Mouse (Mus musculus): Measurements from ENCODE around the gene Lrrc56. TPM values are rescaled to one million over a fixed set of nuclear protein-coding genes. Genes with fewer than 3 reads are reported as not detected.

The Lrrc56 gene
- total and polyA plus RNA-seq, 3 experiments = 0.46 to 1.4 (median 0.93) TPM

DNA sequence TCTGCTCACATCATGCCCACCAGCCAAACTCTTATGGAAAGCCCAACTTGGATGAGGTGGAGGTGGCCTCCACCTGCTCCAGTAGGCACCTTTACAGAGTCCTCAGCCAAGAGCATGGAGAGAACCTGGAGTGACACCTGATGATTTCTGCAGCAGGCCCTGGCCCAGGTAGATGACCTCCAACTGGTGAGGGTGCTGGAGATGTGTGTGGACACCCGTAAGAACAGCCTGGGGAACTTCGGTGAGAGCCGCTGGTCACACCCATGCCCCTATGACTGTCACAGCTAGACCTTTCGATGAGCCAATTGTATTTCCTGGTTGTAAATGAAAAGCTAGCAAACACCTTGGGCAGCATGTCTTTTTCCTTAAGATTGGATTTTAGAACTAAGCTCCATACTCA lies 4.2 kb downstream of the Lrrc56 start:
- H3K27me3 ChIP-seq (replicated peaks) = no peaks in the 10 kb centered on the region
- H3K9ac ChIP-seq (ENCODE audit: insufficient read depth, low read depth) = no peak overlapping the region
- no peak overlapping the region for H3K27ac ChIP-seq (ENCODE audit: insufficient read depth, low read depth)
- no peak overlapping the region for H3K4me2 ChIP-seq (ENCODE audit: insufficient read depth, low read depth, poor library complexity, severe bottlenecking)
- H3K79me2 ChIP-seq (replicated peaks; ENCODE audit: control insufficient read depth, extremely low read depth, insufficient read depth, poor library complexity, severe bottlenecking) = no peaks in the 10 kb centered on the region
- no peak for DNase-seq (ENCODE audit: extremely low read depth)
- no peaks in the 10 kb centered on the region for H3K9me3 ChIP-seq (replicated peaks; ENCODE audit: low read length)
- peaks cover 3 to 6% of the 10 kb centered on the region in 2 experiments for H3K4me1 ChIP-seq (ENCODE audit: control insufficient read depth in 1 of 2, insufficient read depth in 2 of 2)
- H3K4me3 ChIP-seq (replicated peaks in 1 of 3; ENCODE audit: low read depth in 2 of 3, low read length in 2 of 3, poor library complexity in 1 of 3) = no peak overlapping the region
- no peaks in the 10 kb centered on the region for H3K36me3 ChIP-seq (replicated peaks in 1 of 2; ENCODE audit: control insufficient read depth in 1 of 2, insufficient read depth in 1 of 2, low read length in 1 of 2)
- TF ChIP-seq CHD2 (IDR thresholded peaks at IDR 0.05; ENCODE audit: low read length) (no peak), ZC3H11A (IDR thresholded peaks at IDR 0.05; ENCODE audit: low read depth, low read length) (no peak), CHD1 (IDR thresholded peaks at IDR 0.05; ENCODE audit: low read depth, low read length) (no peak)
- in situ Hi-C loops (cut with MboI; ENCODE audit: low pct_ligation_motif_present, low pct_unique_long_range_greater_than_20kb, low sequenced_read_pairs) (no loop called here), dilution Hi-C loops (cut with MboI; ENCODE audit: extremely low pct_ligation_motif_present, extremely low pct_unique_long_range_greater_than_20kb, low sequenced_read_pairs) (no loop called here)

DNA sequence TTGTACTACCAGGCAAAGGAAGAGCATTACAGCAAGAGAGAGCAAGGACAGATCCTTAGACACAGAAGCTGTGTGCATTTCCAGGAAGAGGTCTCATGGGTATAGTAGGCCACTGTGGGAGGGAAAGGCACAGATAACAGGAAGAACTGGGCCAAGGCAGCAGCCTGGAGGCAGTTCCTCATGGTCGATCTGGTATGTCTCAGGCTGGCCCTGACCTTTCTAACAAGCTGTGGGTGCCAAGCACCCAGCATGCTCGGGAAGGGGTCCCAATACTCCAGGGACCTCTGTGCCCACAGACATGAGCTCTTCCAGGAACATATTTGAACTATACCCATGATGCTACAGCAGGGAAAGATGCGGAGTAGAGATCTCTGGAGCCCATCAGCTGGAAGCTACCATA lies 10.6 kb downstream of the Lrrc56 start:
- dilution Hi-C loops (cut with MboI; ENCODE audit: extremely low pct_ligation_motif_present, extremely low pct_unique_long_range_greater_than_20kb, low sequenced_read_pairs) = no loop called here
- Histone ChIP-seq H3K79me2 (replicated peaks; ENCODE audit: control insufficient read depth, extremely low read depth, insufficient read depth, poor library complexity, severe bottlenecking) (no peaks in the 10 kb centered on the region), H3K27me3 (replicated peaks) (peaks cover 12% of the 10 kb centered on the region), H3K4me3 (replicated peaks in 1 of 3; ENCODE audit: low read depth in 2 of 3, low read length in 2 of 3, poor library complexity in 1 of 3) (no peak overlapping the region), H3K36me3 (replicated peaks in 1 of 2; ENCODE audit: control insufficient read depth in 1 of 2, insufficient read depth in 1 of 2, low read length in 1 of 2) (no peaks in the 10 kb centered on the region), H3K9ac (ENCODE audit: insufficient read depth, low read depth) (no peak overlapping the region), H3K4me1 (ENCODE audit: control insufficient read depth in 1 of 2, insufficient read depth in 2 of 2) (0 out of 4 replicates have a peak, but pooled peaks cover 0 to 3% of the 10 kb centered on the region in 2 experiments), H3K4me2 (ENCODE audit: insufficient read depth, low read depth, poor library complexity, severe bottlenecking) (no peak overlapping the region), H3K27ac (ENCODE audit: insufficient read depth, low read depth) (no peak overlapping the region), H3K9me3 (replicated peaks; ENCODE audit: low read length) (no peaks in the 10 kb centered on the region)
- no peak for TF ChIP-seq MAX (IDR thresholded peaks at IDR 0.05; ENCODE audit: low read length)
- TF ChIP-seq ZMIZ1 (IDR thresholded peaks at IDR 0.05; ENCODE audit: low read depth, low read length) = no peak
- TF ChIP-seq PAX5 (IDR thresholded peaks at IDR 0.05; ENCODE audit: low read length) = no peak
- TF ChIP-seq MAZ (IDR thresholded peaks at IDR 0.05; ENCODE audit: low read depth, low read length) = no peak
- no peak for TF ChIP-seq TCF12 (IDR thresholded peaks at IDR 0.05; ENCODE audit: low read depth, low read length)
- TF ChIP-seq NELFE (IDR thresholded peaks at IDR 0.05; ENCODE audit: low read depth, low read length) = no peak
- no peak for TF ChIP-seq BHLHE40 (IDR thresholded peaks at IDR 0.05; ENCODE audit: low read depth, low read length)
- TF ChIP-seq UBTF (IDR thresholded peaks at IDR 0.05; ENCODE audit: low read depth, low read length) = no peak
- no peak for DNase-seq (ENCODE audit: extremely low read depth)
- in situ Hi-C loops (cut with MboI; ENCODE audit: low pct_ligation_motif_present, low pct_unique_long_range_greater_than_20kb, low sequenced_read_pairs) = no loop called here

DNA sequence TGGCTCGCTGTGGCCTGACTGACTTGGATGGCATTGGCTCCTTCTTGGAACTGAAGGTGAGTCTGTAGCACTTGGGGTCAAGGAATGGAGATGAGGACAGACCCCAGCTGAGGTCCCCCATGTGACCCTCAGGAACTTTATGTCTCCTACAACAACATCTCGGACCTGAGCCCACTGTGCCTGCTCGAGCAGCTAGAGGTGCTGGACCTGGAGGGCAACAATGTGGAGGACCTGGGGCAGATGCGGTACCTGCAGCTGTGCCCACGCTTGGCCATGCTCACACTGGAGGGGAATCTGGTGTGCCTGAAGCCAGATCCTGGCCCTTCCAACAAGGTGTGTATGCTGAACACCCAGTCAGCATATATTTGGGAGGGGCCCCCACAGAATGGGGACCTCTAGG lies 11.5 kb downstream of the Lrrc56 start:
- no peak overlapping the region for H3K4me3 ChIP-seq (replicated peaks in 1 of 3; ENCODE audit: low read depth in 2 of 3, low read length in 2 of 3, poor library complexity in 1 of 3)
- no peaks in the 10 kb centered on the region for H3K36me3 ChIP-seq (replicated peaks in 1 of 2; ENCODE audit: control insufficient read depth in 1 of 2, insufficient read depth in 1 of 2, low read length in 1 of 2)
- no peak overlapping the region for H3K9ac ChIP-seq (ENCODE audit: insufficient read depth, low read depth)
- no peak overlapping the region for H3K4me2 ChIP-seq (ENCODE audit: insufficient read depth, low read depth, poor library complexity, severe bottlenecking)
- dilution Hi-C loops (cut with MboI; ENCODE audit: extremely low pct_ligation_motif_present, extremely low pct_unique_long_range_greater_than_20kb, low sequenced_read_pairs) (no loop called here), in situ Hi-C loops (cut with MboI; ENCODE audit: low pct_ligation_motif_present, low pct_unique_long_range_greater_than_20kb, low sequenced_read_pairs) (no loop called here)
- no peaks in the 10 kb centered on the region for H3K79me2 ChIP-seq (replicated peaks; ENCODE audit: control insufficient read depth, extremely low read depth, insufficient read depth, poor library complexity, severe bottlenecking)
- H3K9me3 ChIP-seq (replicated peaks; ENCODE audit: low read length) = no peaks in the 10 kb centered on the region
- H3K4me1 ChIP-seq (ENCODE audit: control insufficient read depth in 1 of 2, insufficient read depth in 2 of 2) = 0 out of 4 replicates have a peak, but pooled peaks cover 0 to 3% of the 10 kb centered on the region in 2 experiments
- no peak overlapping the region for H3K27ac ChIP-seq (ENCODE audit: insufficient read depth, low read depth)
- DNase-seq (ENCODE audit: extremely low read depth) = no peak
- H3K27me3 ChIP-seq (replicated peaks) = peaks cover 12% of the 10 kb centered on the region
- TF ChIP-seq USF1 (IDR thresholded peaks at IDR 0.05; ENCODE audit: low read depth, low read length) (no peak), ZC3H11A (IDR thresholded peaks at IDR 0.05; ENCODE audit: low read depth, low read length) (no peak), RAD21 (IDR thresholded peaks at IDR 0.05; ENCODE audit: low read depth, low read length) (no peak), EP300 (IDR thresholded peaks at IDR 0.05; ENCODE audit: low read length) (no peak), MAFK (IDR thresholded peaks at IDR 0.05; ENCODE audit: insufficient replicate concordance, low read length) (no peak), NELFE (IDR thresholded peaks at IDR 0.05; ENCODE audit: low read depth, low read length) (no peak), E2F4 (IDR thresholded peaks at IDR 0.05; ENCODE audit: insufficient replicate concordance, low read depth, low read length) (no peak), MAX (IDR thresholded peaks at IDR 0.05; ENCODE audit: low read length) (no peak), CHD1 (IDR thresholded peaks at IDR 0.05; ENCODE audit: low read depth, low read length) (no peak), MXI1 (IDR thresholded peaks at IDR 0.05; ENCODE audit: low read depth, low read length) (no peak), TBP (conservative IDR thresholded peaks at IDR 0.05; ENCODE audit: low read depth, low read length) (no peak)

All from CH12.LX (cell line).